Mouse (Mus musculus) C2C12 (cell line): ENCODE results near the gene Oxsr1. TPM values are rescaled to one million over a fixed set of nuclear protein-coding genes. Genes with fewer than 3 reads are reported as not detected.
"Not testable (repeated sequence)": the region's sequence is repeated elsewhere in the genome, so short reads cannot be mapped to it uniquely, and the experiment has no call there.

Experiments
- H3K27me3 ChIP-seq: one replicate; pipeline ENCODE4 v1.6.1; 2011; ENCODE audit not compliant: control insufficient read depth, insufficient read depth, insufficient read length
- H3K36me3 ChIP-seq: one replicate; pipeline ENCODE4 v1.6.1; 2011; ENCODE audit not compliant: control insufficient read depth, insufficient read depth
- H3K4me3 ChIP-seq: one replicate; pipeline ENCODE4 v1.5.1; 2011; ENCODE audit warnings: mild to moderate bottlenecking, control low read depth; ENCODE audit not compliant: poor library complexity, insufficient read depth, severe bottlenecking
- H3K79me2 ChIP-seq: one replicate; pipeline ENCODE4 v1.6.1; 2011; ENCODE audit not compliant: control insufficient read depth, insufficient read depth
- H3K79me3 ChIP-seq: one replicate; pipeline ENCODE4 v1.6.1; 2011; ENCODE audit warnings: low read depth, control low read depth
- H3ac ChIP-seq: one replicate; pipeline ENCODE3; 2011; ENCODE audit warnings: low read depth; ENCODE audit not compliant: control insufficient read depth, insufficient read length
- CEBPB ChIP-seq: IDR thresholded peaks from one replicate; pipeline ENCODE4 v1.6.1; 2011; ENCODE audit warnings: low read depth, mild to moderate bottlenecking, control low read depth, moderate library complexity
- CTCF ChIP-seq: IDR thresholded peaks from one replicate; pipeline ENCODE4 v1.5.1; 2011; ENCODE audit not compliant: control insufficient read depth, insufficient read depth, insufficient read length
- FOSL1 ChIP-seq: IDR thresholded peaks from one replicate; pipeline ENCODE4 v1.8.0; 2011; ENCODE audit warnings: mild to moderate bottlenecking, low read length; ENCODE audit not compliant: poor library complexity, insufficient read depth, severe bottlenecking
- MAX ChIP-seq: IDR thresholded peaks from one replicate; pipeline ENCODE4 v1.6.1; 2011; ENCODE audit warnings: mild to moderate bottlenecking, control low read depth
- MYOD1 ChIP-seq: IDR thresholded peaks from one replicate; pipeline ENCODE4 v1.6.1; 2011; ENCODE audit warnings: low read depth; ENCODE audit not compliant: control insufficient read depth, insufficient read length
- MYOG ChIP-seq: IDR thresholded peaks from one replicate; pipeline ENCODE4 v1.6.1; 2011; ENCODE audit not compliant: control insufficient read depth, insufficient read length; ENCODE audit errors: extremely low read depth
- USF1 ChIP-seq: IDR thresholded peaks from one replicate; pipeline ENCODE4 v1.6.1; 2011; ENCODE audit warnings: low read depth, mild to moderate bottlenecking, control low read depth, moderate library complexity
- long read RNA-seq, 2 experiments: library from polyadenylated mRNA; unstranded; transcript quantifications; one replicate each; pipeline ENCODE4 v2.0.0; 2019 to 2020
- polyA plus RNA-seq: library from polyadenylated mRNA; unstranded; fragments of >200 nt; fragmentation: generic; extraction: Trizol; gene quantifications from one replicate; pipeline ENCODE4 v1.2.1, GENCODE M21; 2012; ENCODE audit warnings: missing spikeins

Gene Oxsr1
- polyA plus RNA-seq: 13.0 TPM
- long read RNA-seq, experiment 1, full-length matches to known transcripts: 1 of 3 reads
- long read RNA-seq, experiment 1, partial matches to known transcripts: 0 of 3 reads
- long read RNA-seq, experiment 1, other reads (novel, unspliced or antisense): 2 of 3 reads
- long read RNA-seq, experiment 2, full-length matches to known transcripts: 39 of 59 reads
- long read RNA-seq, experiment 2, partial matches to known transcripts: 9 of 59 reads
- long read RNA-seq, experiment 2, other reads (novel, unspliced or antisense): 11 of 59 reads

DNA sequence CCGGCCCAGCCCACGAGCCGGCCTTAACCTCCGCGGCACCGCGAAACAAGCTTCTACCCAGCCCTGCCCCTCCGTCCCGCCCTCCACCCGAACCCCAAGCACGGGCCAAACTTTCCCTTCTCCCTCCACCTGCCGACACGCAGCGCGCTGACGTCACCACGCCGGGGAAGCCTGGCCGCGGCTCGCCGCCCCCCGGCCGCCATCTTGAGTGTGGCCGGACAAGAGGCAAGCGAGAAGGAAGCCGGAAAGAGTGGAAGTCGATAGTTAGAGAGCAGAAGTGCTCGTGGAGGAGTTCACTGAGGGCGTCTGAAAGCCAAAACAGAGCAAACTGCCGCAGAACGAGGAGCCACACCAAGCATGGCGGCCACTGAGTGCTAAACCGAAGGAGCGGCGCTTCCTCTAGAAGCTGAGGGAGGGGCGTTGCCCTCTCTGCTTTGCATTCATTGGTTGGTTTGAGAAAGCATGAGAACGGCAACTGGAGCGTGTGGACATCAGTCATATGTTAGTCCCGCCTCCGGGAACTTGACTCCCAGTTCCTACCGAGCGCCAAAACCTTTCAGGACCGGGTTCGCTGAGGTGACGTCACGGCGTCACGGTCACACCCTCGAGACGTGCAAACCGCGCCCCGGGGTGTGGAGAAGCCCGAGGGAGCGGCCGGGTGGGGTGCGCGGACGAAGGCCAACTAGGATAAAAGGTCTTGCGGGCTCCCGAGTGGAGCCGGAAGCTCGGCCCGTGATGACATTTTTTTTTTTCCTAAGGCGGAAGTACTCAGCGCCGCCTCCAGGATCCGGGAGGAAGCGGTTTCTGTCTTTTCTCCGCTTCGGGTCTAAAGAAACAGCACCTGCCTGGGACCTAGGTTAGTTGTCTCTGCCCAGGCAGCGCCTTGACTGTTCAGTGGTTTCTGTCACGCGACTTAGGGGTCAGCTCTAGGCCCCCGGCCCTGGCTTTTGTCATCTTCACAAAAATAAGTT lies at the start of gene Oxsr1:
Gene Oxsr1 (minus strand): TSS at position 139 of the 971 bp plus-strand sequence.
- TF ChIP-seq MAX: no peak
- no peak for TF ChIP-seq USF1
- no peak for TF ChIP-seq MYOG
- TF ChIP-seq CEBPB: no peak
- H3ac ChIP-seq: peak within 1 kb of the TSS; percentile 95
- H3K36me3 ChIP-seq: no peaks in the 10 kb centered on the region
- peaks cover 46% of the 10 kb centered on the region for H3K79me2 ChIP-seq
- no peaks in the 10 kb centered on the region for H3K27me3 ChIP-seq
- peak within 1 kb of the TSS; percentile 74 for H3K4me3 ChIP-seq
- peaks cover 23% of the 10 kb centered on the region for H3K79me3 ChIP-seq

DNA sequence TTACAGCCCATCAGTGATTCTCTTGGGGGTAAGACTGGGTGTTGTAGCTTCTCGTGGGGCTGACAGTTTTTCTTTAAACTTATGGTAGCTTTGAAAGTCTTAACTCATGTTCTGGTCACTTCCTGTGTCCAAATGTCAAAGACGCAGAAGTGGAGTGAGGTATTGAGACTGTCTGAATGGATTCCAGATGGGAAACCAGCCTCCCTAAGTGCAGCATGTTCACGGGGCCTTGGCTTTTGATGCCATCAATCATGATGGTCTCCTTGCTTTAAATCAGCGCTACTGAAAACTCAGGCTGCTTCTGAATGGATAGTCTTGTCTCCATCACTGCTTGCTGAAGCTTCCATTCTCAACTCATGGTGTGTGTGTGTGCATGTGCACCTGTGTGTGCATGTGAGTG lies 49.0 kb upstream of the Oxsr1 start:
- no peaks in the 10 kb centered on the region for H3K79me3 ChIP-seq
- H3K79me2 ChIP-seq: no peaks in the 10 kb centered on the region
- TF ChIP-seq FOSL1 (no peak), MYOD1 (no peak), USF1 (no peak), CTCF (no peak), CEBPB (no peak), MYOG (no peak), MAX (no peak)
- no peak overlapping the region for H3ac ChIP-seq
- H3K36me3 ChIP-seq: no peaks in the 10 kb centered on the region
- no peak overlapping the region for H3K4me3 ChIP-seq
- no peaks in the 10 kb centered on the region for H3K27me3 ChIP-seq

DNA sequence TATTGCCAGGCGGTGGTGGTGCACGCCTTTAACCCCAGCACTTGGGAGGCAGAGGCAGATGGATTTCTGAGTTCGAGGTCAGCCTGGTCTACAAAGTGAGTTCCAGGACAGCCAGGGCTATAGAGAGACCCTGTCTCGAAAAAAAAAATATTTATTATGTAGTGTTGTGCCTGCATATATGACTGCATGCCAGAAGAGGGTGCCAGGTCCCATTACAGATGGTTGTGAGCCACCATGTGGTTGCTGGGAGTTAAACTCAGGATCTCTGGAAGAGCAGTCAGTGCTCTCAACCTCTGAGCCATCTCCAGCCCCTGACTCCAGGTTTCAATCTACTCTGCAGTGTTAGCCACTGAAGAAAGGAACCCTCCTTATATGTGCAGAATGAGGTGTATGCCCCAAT lies 48.5 kb upstream of the Oxsr1 start:
- not testable (repeated sequence) for H3K4me3 ChIP-seq, H3K36me3 ChIP-seq, H3ac ChIP-seq, H3K79me2 ChIP-seq, H3K27me3 ChIP-seq, H3K79me3 ChIP-seq

DNA sequence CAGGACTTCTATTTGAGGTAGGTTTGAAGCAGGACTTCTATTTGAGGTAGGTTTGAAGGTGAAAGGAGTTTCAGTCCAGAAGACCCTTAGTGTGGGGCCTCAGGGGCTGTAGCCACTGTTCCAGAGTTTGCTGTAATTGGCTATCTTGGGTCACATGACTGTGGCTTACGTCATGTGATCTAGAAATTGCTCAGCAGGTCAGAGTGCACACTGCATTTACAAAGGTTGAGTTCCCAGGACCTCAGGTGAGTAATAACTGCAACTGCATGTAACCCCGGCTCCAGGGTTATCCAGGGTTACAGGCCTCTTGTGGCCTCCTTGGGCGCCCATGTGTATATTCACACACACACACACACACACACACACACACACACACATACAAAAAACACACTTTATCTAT lies 46.1 kb upstream of the Oxsr1 start:
- TF ChIP-seq USF1 (peak; percentile 52), MYOG (no peak)
- Histone ChIP-seq H3K79me3 (no peaks in the 10 kb centered on the region), H3K36me3 (no peaks in the 10 kb centered on the region), H3K27me3 (no peaks in the 10 kb centered on the region), H3K79me2 (no peaks in the 10 kb centered on the region), H3ac (no peak overlapping the region), H3K4me3 (no peak overlapping the region)

DNA sequence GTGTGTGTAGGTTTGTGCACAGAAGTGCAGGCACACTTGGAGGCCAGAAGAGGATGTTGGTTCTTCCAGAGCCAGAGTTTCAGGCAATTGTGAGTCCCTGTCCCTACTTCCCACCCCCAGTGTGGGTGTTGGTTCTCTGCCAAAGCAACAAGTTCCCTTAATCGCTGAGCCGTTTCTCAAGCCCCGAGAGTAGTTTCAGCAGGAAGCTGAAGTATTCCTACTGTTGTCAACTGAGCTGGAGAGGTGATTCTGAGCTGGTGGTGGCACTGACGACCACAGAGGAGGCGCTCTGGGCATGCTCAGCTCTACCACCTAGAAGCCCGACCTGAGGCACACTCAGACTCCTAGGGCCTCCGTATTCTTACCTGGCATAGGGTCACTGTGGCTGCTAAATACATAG lies 43.1 kb upstream of the Oxsr1 start, which contains the start of gene Slc22a14:
Gene Slc22a14 (minus strand): TSS at position 270 of the 400 bp plus-strand sequence.
- Histone ChIP-seq H3ac (no peak within 1 kb of the TSS), H3K79me2 (no peaks in the 10 kb centered on the region), H3K36me3 (no peaks in the 10 kb centered on the region), H3K79me3 (no peaks in the 10 kb centered on the region), H3K4me3 (no peak within 1 kb of the TSS), H3K27me3 (no peaks in the 10 kb centered on the region)
- TF ChIP-seq FOSL1 (no peak), CEBPB (no peak), CTCF (no peak), MYOG (no peak), USF1 (no peak), MYOD1 (no peak), MAX (no peak)

DNA sequence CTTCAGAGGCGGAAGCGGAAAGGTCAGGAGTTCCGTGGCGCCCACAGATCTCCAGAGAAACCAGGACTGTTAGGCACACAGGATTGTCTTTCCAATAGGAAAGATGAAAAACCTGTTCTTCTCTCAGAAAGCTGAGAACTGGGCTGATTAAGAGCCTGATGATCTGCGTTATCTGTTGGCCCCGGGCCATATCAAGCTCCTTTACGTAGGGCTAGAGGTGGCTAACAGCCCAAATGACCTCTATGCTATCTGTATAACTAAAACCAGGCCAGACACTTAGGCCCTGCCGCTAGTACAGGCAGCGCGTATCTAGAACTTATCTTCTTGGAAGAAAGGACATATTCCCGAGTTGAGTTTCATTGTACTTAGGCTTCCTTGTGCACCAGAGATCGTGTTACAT lies 41.0 kb upstream of the Oxsr1 start:
- Histone ChIP-seq H3K27me3 (no peaks in the 10 kb centered on the region), H3K79me3 (no peaks in the 10 kb centered on the region), H3K36me3 (no peaks in the 10 kb centered on the region), H3K4me3 (no peak overlapping the region), H3K79me2 (no peaks in the 10 kb centered on the region), H3ac (no peak overlapping the region)
- TF ChIP-seq MYOG: no peak
- TF ChIP-seq MYOD1: no peak
- TF ChIP-seq CTCF: no peak
- TF ChIP-seq CEBPB: no peak
- TF ChIP-seq MAX: no peak
- TF ChIP-seq FOSL1: no peak
- TF ChIP-seq USF1: no peak
